Mouse (Mus musculus): ENCODE results near the gene Rps28. TPM values are rescaled to one million over a fixed set of nuclear protein-coding genes. Genes with fewer than 3 reads are reported as not detected.

Gene Rps28
- total and polyA plus RNA-seq, 3 experiments = 446 to 1,560 (median 1,533) TPM

DNA sequence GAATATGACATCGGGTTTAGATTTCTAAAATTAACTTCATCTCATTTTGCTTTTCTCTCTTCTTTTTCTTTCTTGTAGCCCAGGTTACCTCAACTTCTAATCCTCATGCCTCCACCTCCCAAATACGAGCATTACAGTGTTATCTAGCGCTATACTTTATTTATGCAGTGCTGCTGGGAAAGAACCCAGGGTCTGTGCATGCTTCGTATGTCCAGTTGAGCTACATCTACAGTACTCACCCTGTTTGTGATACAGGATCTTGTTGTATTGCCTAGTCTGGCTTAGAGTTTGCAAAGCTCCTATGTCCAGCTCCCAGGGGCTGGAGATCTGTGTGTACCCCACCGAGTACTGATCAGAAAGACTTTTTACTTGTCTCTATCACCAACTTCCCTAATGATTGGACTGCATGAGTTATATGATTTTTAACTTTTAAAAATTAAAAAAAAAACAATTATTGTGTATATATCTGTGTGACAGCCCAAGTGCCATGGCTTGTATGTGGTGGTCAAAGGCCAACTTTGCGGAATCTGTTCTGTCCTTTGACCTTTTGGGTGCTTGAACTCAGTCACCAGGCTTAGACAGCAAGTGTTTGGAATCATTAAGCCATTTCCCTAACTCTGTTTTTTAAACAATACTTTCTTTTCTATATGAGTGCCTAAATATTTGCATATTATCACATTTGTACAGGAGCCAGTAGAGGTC is 50.3 kb downstream of the Rps28 start:
- DNase-seq = no peak

DNA sequence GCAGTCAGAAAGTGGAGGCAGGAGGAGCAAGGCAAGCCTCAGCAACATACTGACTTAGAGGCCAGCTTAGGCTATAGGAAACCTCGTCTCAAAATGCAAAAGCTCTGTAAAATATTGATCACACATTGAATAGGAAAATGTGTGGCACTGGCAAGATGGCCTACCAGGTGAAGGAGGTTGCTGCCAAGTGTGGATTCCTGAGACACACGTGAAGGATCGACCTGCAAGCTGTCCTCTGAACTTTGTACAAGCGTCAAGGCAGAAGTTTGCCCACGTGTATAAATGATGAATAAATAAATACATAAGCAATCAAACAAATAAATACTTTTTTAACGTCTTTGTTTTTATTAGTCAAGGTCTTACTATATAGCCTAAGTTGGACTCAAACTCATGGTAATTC is 50.9 kb downstream of the Rps28 start:
- DNase-seq = no peak

DNA sequence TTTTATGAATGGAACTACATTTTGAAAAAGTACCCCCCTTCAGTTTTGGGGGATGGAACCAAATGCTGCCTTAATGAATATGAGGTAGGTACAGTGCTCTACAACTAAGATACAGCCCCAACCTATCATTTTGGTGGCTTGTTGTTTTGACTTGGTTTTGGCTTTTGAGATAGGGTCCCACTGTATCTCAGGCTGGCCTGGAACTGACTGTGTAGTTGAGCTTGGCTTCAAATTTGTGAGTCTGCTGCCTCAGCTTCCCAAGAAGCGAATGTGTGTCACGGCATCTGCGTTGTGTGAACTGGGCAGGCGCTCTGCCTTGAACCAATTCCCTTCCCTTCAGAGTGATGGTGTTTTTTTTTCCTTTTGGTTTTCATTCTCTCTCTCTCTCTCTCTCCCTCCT is 52.7 kb downstream of the Rps28 start:
- no peak for DNase-seq

Other genes starting within 250 kb of the Rps28 start
- gene Zfp414, start 195.5 kb downstream of the Rps28 start, total RNA-seq (2021) = 10 to 100 TPM; 35.1 to 39.4 TPM
- gene Zfp414, start 195.5 kb downstream of the Rps28 start, polyA plus RNA-seq (2012; rRNA removed) = 105 and 106 TPM in 2 replicates
- under 1 TPM; 0.49 to 0.97 TPM for gene Pram1, start 186.5 kb downstream of the Rps28 start, total RNA-seq (2021)
- not detected in 2 replicates for gene Pram1, start 186.5 kb downstream of the Rps28 start, polyA plus RNA-seq (2012; rRNA removed)
- 100 to 1,000 TPM; 142 to 166 TPM for gene Hnrnpm, start 137.7 kb downstream of the Rps28 start, total RNA-seq (2021)
- gene Hnrnpm, start 137.7 kb downstream of the Rps28 start, polyA plus RNA-seq (2012; rRNA removed) = 66.7 and 70.9 TPM in 2 replicates
- gene March2, start 105.9 kb downstream of the Rps28 start, total RNA-seq (2021) = 100 to 1,000 TPM; 112 to 117 TPM
- gene March2, start 105.9 kb downstream of the Rps28 start, polyA plus RNA-seq (2012; rRNA removed) = 150 and 170 TPM in 2 replicates
- 100 to 1,000 TPM; 247 to 267 TPM for gene Rab11b, start 64.0 kb downstream of the Rps28 start, total RNA-seq (2021)
- gene Rab11b, start 64.0 kb downstream of the Rps28 start, polyA plus RNA-seq (2012; rRNA removed) = 522 and 543 TPM in 2 replicates
- gene Angptl4, start 42.7 kb downstream of the Rps28 start, total RNA-seq (2021) = 100 to 1,000 TPM in 1 of 2 experiments, 10 to 100 TPM in 1; 44.5 to 100 TPM
- gene Angptl4, start 42.7 kb downstream of the Rps28 start, polyA plus RNA-seq (2012; rRNA removed) = 131 and 261 TPM in 2 replicates
- gene Kank3, start 14.0 kb downstream of the Rps28 start, total RNA-seq (2021) = 10 to 100 TPM; 55.9 to 66.2 TPM
- gene Kank3, start 14.0 kb downstream of the Rps28 start, polyA plus RNA-seq (2012; rRNA removed) = 164 and 195 TPM in 2 replicates
- gene Ndufa7, start within 50 bp of the Rps28 start, total RNA-seq (2021) = 100 to 1,000 TPM; 507 to 539 TPM
- 556 and 578 TPM in 2 replicates for gene Ndufa7, start within 50 bp of the Rps28 start, polyA plus RNA-seq (2012; rRNA removed)
- gene Cd320, start 18.5 kb upstream of the Rps28 start, total RNA-seq (2021) = 10 to 100 TPM; 34.2 to 42.8 TPM
- 85.2 and 99.1 TPM in 2 replicates for gene Cd320, start 18.5 kb upstream of the Rps28 start, polyA plus RNA-seq (2012; rRNA removed)
- not detected for gene Gm7029, start 49.3 kb upstream of the Rps28 start, total RNA-seq (2021)
- not detected in 2 replicates for gene Gm7029, start 49.3 kb upstream of the Rps28 start, polyA plus RNA-seq (2012; rRNA removed)
- 1 to 10 TPM; 1.4 to 1.6 TPM for gene Kifc1, start 66.1 kb upstream of the Rps28 start, total RNA-seq (2021)
- gene Kifc1, start 66.1 kb upstream of the Rps28 start, polyA plus RNA-seq (2012; rRNA removed) = 1.8 and 2.5 TPM in 2 replicates
- not detected for gene Platr17, start 80.6 kb upstream of the Rps28 start, total RNA-seq (2021)
- gene Platr17, start 80.6 kb upstream of the Rps28 start, polyA plus RNA-seq (2012; rRNA removed) = not detected in 2 replicates
- gene Daxx, start 84.9 kb upstream of the Rps28 start, total RNA-seq (2021) = 10 to 100 TPM; 29.0 to 30.3 TPM
- gene Daxx, start 84.9 kb upstream of the Rps28 start, polyA plus RNA-seq (2012; rRNA removed) = 54.7 and 65.7 TPM in 2 replicates
- gene Tapbp, start 91.3 kb upstream of the Rps28 start, total RNA-seq (2021) = 100 to 1,000 TPM; 151 to 171 TPM
- 244 and 245 TPM in 2 replicates for gene Tapbp, start 91.3 kb upstream of the Rps28 start, polyA plus RNA-seq (2012; rRNA removed)
- gene Zbtb22, start 91.3 kb upstream of the Rps28 start, total RNA-seq (2021) = 10 to 100 TPM; 26.1 to 38.3 TPM
- gene Zbtb22, start 91.3 kb upstream of the Rps28 start, polyA plus RNA-seq (2012; rRNA removed) = 52.1 and 57.1 TPM in 2 replicates
- 10 to 100 TPM; 44.2 to 44.4 TPM for gene Rgl2, start 105.0 kb upstream of the Rps28 start, total RNA-seq (2021)
- 237 and 298 TPM in 2 replicates for gene Rgl2, start 105.0 kb upstream of the Rps28 start, polyA plus RNA-seq (2012; rRNA removed)
- gene Pfdn6, start 115.8 kb upstream of the Rps28 start, total RNA-seq (2021) = 100 to 1,000 TPM in 1 of 2 experiments, 10 to 100 TPM in 1; 69.7 to 100 TPM
- 5.0 and 6.8 TPM in 2 replicates for gene Pfdn6, start 115.8 kb upstream of the Rps28 start, polyA plus RNA-seq (2012; rRNA removed)
- 10 to 100 TPM; 35.4 to 38.4 TPM for gene Wdr46, start 116.1 kb upstream of the Rps28 start, total RNA-seq (2021)
- 18.9 and 25.6 TPM in 2 replicates for gene Wdr46, start 116.1 kb upstream of the Rps28 start, polyA plus RNA-seq (2012; rRNA removed)
- 1 to 10 TPM; 4.0 to 6.5 TPM for gene B3galt4, start 126.9 kb upstream of the Rps28 start, total RNA-seq (2021)
- 21.2 and 21.3 TPM in 2 replicates for gene B3galt4, start 126.9 kb upstream of the Rps28 start, polyA plus RNA-seq (2012; rRNA removed)
- gene Vps52, start 131.2 kb upstream of the Rps28 start, total RNA-seq (2021) = 10 to 100 TPM; 52.8 to 55.1 TPM
- 88.4 and 107 TPM in 2 replicates for gene Vps52, start 131.2 kb upstream of the Rps28 start, polyA plus RNA-seq (2012; rRNA removed)
- gene Rps18, start 131.4 kb upstream of the Rps28 start, total RNA-seq (2021) = 100 to 1,000 TPM; 541 to 790 TPM
- gene Rps18, start 131.4 kb upstream of the Rps28 start, polyA plus RNA-seq (2012; rRNA removed) = 153 and 176 TPM in 2 replicates
- 100 to 1,000 TPM; 577 to 669 TPM for gene H2-K1, start 175.8 kb upstream of the Rps28 start, total RNA-seq (2021)
- gene H2-K1, start 175.8 kb upstream of the Rps28 start, polyA plus RNA-seq (2012; rRNA removed) = 2,584 and 2,844 TPM in 2 replicates
- 10 to 100 TPM; 41.4 to 57.0 TPM for gene Ring1, start 200.1 kb upstream of the Rps28 start, total RNA-seq (2021)
- gene Ring1, start 200.1 kb upstream of the Rps28 start, polyA plus RNA-seq (2012; rRNA removed) = 70.0 and 92.4 TPM in 2 replicates
- 100 to 1,000 TPM; 252 to 263 TPM for gene H2-Ke6, start 203.5 kb upstream of the Rps28 start, total RNA-seq (2021)
- gene H2-Ke6, start 203.5 kb upstream of the Rps28 start, polyA plus RNA-seq (2012; rRNA removed) = 362 and 465 TPM in 2 replicates
- 100 to 1,000 TPM; 156 to 217 TPM for gene Slc39a7, start 207.1 kb upstream of the Rps28 start, total RNA-seq (2021)
- gene Slc39a7, start 207.1 kb upstream of the Rps28 start, polyA plus RNA-seq (2012; rRNA removed) = 291 and 321 TPM in 2 replicates
- gene Rxrb, start 207.2 kb upstream of the Rps28 start, total RNA-seq (2021) = 10 to 100 TPM; 47.5 to 54.9 TPM
- 150 and 161 TPM in 2 replicates for gene Rxrb, start 207.2 kb upstream of the Rps28 start, polyA plus RNA-seq (2012; rRNA removed)
- gene Col11a2, start 214.9 kb upstream of the Rps28 start, total RNA-seq (2021) = 1 to 10 TPM; 1.0 to 1.1 TPM
- gene Col11a2, start 214.9 kb upstream of the Rps28 start, polyA plus RNA-seq (2012; rRNA removed) = 0.35 and 1.7 TPM in 2 replicates

Data from adrenal gland, adult 2 months (tissue).